Mouse (Mus musculus): ENCODE data around the gene Emc4.

Gene Emc4

GRCm38 (mm10) chr2:112367726-112368673 is at the start of gene Emc4:
Gene Emc4 (minus strand): TSS chr2:112368027.
- DNase-seq (ENCODE audit: low spot score), result peak; percentile 91

GRCm38 (mm10) chr2:112407030-112407429 is 39.2 kb upstream of the Emc4 start:
- no peak for DNase-seq (ENCODE audit: low spot score)

GRCm38 (mm10) chr2:112396649-112397048 is 28.8 kb upstream of the Emc4 start:
- DNase-seq (ENCODE audit: low spot score), result peak; percentile 47

DNA sequence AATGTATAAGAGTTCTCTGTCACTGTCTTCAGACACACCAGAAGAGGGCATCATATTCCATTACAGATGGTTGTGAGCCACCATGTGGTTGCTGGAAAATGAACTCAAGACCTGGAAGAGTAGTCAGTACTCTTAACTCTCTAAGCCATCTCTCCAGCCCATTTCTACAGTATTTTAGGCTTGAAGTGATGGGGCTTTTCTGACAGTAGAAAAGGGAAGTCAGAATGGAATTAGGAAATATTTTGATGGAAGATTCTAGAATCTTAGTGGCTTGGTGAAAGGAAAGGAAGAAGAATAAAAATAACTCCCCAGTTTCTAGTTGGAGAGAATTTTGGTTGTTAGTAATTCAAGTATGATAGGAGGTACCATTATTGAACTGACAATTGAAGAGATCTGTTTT is 26.1 kb upstream of the Emc4 start:
- no peak for DNase-seq (ENCODE audit: low spot score)

- no peak for DNase-seq (ENCODE audit: low spot score)
These were observed 24.9 kb upstream of the Emc4 start for GRCm38 (mm10) chr2:112392689-112393088.

DNA sequence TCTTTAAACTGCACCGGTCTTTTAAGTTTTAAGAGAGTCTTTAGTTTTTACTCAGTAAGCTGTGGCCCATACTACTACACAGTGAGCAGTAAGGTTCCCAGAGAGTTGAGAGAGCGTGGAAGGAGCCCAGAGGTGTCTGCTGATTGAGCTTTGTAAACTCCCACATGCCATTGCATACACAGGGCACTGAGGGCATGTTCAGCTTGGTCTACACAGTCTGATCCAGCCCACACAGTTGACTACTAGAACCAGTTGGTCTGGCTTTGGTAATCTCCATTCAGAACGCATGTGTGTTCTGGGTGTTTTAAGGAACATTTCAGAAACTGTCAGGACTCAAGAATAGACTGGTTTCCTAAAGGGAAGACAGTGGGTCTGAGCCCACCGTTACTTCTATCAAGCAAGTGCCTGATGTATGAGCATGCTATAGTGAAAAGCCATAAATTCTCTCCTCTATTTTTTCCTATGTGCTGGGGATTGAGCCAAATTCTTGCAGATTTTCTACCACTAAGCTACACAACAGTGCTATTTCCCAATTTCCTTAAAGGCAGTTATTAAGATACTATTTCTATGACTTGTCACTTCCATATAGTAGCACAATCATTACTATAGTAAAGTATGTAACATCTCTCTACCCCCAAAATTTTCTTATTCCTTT is 23.6 kb upstream of the Emc4 start:
- no peak for DNase-seq (ENCODE audit: low spot score)

DNA sequence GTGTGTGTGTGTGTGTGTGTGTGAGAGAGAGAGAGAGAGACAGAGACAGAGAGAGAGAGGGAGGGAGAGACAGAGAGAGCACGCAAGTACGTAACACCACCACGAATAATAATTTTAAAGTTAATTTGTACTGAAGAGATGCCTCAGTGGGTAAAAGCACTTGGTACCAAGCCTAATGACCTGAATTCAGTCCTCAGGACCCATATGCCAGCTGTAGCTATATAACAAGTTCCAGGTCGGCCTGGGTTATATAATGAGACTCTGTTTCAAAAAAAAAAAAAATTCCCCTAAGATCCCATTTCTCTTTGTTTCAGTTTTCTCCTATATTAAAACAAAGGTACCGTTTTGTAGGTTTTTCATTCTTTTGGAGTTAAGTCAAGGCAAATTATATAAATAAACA is 23.0 kb upstream of the Emc4 start:
- no peak for DNase-seq (ENCODE audit: low spot score)

GRCm38 (mm10) chr2:112381219-112381618 is 13.4 kb upstream of the Emc4 start:
- DNase-seq (ENCODE audit: low spot score), result no peak

DNA sequence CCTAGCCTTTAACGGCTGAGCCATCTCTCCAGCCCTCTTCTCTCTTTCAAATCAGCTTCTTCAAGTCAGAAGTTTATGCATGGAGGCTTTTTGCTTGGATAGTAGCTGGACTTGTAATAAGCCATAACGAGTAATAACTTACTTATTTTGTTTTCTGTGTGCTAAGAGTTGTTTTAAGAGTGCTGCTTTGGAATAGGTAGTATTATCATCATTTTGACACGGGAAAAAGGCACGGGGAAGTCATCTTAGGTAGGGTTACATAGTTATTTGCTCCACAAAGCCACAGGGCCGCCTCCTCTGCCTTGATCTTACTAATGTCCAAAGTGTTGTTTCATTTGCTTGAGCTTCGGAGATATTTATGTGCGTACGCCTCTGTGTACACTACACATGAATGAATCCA is 12.3 kb upstream of the Emc4 start:
- no peak for DNase-seq (ENCODE audit: low spot score)

DNA sequence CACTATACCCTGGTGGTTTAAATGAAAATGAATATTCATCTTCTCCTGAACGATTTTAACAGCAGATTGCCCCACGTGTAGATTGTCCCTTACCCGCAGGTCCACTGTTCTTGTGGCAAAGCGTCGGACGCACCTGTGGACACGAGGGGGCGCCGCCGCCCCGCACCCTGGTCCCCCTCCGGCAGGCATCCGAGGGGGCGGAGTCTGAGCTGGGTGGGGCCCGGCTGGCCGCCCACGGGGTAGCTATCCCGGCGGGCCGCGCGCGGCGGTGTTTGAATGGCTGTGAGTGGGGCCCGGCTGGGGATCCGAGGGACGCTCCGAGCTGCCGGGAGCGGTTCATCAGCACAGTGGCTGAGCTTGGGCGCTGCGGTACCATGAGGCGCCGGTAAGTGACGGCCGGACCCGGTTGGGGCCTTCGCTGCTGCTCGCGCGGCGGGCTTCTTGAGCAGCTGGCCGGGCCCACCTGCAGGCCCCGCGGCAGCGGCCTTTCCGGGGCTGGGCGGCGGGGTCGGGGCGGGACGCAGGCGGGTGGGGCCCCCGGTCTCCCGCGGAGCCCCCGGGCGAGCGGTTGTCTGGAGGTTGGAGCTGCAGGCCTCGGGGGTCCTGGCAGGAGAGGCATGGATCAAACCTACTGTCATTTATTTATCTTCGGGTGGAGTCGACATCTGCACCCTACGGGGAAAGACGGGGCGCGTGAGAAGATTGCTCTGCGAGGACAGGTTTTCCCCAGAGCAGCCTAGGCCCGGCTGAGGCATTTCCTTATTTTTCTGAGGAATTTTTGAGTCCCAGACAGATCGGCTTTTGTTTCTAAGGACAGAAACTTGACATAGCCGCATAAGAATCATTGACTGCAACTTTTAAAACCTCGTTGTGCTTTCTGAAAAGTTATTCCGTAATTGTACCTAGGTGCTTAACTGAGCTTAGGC is 11.4 kb upstream of the Emc4 start, which contains the start of gene Katnbl1:
TSS of gene Katnbl1 (plus strand) at position 239 of the 926 bp plus-strand sequence.
- DNase-seq (ENCODE audit: low spot score), result peak; percentile 95

GRCm38 (mm10) chr2:112374610-112375009 is 6.8 kb upstream of the Emc4 start:
- DNase-seq (ENCODE audit: low spot score), result peak; percentile 37

DNA sequence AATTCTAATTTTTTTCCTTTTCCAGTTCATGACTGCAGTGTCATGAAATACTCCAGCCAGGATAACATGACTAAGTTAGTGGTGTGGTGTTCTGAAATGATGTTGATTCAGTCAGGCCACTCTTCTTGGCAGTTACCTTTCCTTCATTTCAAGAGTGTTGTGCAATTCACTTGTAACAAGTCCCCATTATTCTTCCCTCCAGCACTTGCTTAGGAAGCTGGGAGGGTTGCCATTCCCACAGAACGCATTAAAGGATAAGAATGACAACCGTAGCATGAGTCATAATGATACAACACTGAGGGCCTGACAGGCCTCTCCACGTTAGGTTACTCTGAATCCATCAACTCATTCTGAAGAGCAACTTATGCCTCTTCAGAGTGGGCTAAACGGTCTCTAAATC is 5.3 kb upstream of the Emc4 start:
- DNase-seq (ENCODE audit: low spot score), result peak; percentile 75

DNA sequence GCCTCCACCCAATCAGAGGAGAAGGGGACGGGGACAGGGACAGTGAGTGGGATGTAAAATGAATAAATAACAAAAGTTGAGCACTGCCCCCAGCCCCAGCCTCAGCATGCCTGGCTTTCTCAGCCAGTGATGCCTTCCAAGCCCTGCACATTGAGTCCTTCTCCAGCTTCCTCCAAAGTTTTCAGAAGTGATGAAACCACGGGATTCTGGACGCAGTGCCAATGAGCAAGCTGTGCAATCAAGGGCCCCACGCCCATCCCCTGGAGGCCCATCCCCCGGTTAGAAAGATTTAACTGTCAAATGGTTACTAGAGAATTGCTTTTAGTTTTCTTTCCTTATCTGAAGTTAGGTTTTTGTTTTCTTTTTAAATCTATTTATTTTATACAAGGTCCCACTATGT is 2.1 kb upstream of the Emc4 start:
- no peak for DNase-seq (ENCODE audit: low spot score)

GRCm38 (mm10) chr2:112367222-112367621 is 605 bp downstream of the Emc4 start:
- DNase-seq (ENCODE audit: low spot score), result no peak

DNA sequence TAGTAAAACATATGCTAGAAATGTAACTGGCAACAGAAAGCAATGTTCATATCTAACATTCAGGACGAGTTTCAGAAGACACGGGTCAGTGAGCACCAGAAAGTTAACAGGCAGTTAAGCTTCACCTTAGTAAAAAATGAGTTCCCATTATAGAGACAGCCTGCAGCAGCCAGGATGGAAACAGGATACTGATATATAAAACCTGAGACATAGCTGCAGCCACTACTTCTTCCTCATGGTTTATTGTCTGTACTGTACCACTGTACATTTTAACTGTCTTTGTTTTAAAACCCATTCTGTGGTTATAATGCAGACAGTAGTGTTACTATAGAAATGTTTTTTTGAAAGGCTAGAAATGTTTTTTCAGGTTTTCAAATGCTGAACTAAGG is 7.1 kb downstream of the Emc4 start:
- no peak for DNase-seq (ENCODE audit: low spot score)

- no peak for DNase-seq (ENCODE audit: low spot score)
These were observed 7.6 kb downstream of the Emc4 start for GRCm38 (mm10) chr2:112360012-112360780.

GRCm38 (mm10) chr2:112359611-112360010 is 8.2 kb downstream of the Emc4 start:
- peak; percentile 72 for DNase-seq (ENCODE audit: low spot score)

DNA sequence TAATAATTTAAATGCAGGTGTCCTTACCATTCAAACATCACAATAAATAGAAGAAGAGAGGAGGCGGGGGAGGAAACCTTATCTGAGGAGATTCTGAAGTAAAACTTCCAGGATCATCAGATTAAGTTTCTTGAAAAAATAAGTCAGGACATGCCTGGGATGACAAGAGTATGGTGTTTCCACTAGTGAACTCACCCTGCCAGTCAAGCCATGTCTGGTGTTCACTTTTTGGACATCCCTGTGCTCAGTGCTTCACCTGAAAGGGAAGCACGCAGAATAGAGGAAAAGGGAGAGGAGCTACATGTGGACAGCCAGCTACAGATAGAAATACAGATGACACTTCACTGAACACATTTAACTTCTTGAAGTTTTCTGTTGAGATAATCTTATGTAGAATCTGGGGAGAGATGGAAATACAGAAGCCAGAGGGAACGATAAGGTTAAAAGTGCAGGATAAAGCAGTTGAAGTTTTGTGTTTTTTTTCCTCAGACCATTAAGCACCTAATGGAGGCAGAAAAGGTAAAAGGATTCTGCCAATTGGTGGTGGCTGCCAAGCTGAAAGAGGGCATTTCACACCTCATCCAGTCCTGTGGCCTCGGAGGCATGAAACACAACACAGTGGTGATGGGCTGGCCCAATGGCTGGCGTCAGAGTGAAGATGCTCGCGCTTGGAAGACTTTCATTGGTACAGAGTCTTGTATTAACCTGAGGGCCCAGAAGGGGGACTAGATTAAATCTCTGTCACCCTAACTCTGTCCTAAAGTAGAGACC is 14.0 kb downstream of the Emc4 start:
- no peak for DNase-seq (ENCODE audit: low spot score)

- DNase-seq (ENCODE audit: low spot score), result no peak
These were observed 19.6 kb downstream of the Emc4 start for GRCm38 (mm10) chr2:112348246-112348645.

DNA sequence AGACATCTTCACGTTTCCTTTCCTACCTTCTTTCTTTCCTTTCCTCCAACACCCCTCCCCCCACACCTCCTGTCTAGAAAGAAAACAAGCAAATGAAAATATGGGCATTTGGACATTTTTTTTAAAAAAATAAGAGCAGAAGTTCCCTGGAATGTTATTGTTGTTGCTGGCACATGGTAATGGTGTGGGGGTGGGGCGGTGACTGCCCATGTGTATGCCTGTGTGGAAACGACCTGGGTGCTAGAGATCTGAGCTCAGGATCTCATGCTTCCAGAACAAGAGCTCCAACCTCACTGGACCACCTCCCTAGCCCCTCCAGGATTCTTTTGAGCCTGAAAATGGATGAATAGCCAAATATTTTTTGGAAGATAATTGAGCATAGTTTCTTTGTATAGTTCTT is 26.7 kb downstream of the Emc4 start:
- no peak for DNase-seq (ENCODE audit: low spot score)

DNA sequence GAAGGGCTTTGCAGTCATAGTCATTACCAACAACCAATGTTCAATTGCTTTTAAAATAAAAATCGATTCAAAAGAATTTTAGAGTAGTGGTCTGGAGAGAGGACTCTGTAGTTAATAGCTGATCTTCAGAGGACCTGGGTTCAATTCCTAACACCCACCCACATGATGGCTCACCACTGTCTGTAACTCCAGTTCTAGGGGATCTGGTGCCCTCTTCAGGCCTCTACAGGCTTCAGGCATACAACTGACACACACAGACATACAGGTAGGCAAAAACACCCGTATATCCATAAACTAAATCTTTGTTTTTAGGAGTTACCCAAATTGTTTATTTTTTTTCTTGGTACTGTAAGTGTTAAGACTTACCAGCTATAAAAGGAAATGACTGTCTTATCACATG is 28.1 kb downstream of the Emc4 start:
- DNase-seq (ENCODE audit: low spot score), result no peak
